Mouse (Mus musculus) heart, adult 2 months (tissue): ENCODE data around the gene Shq1. TPM values are rescaled to one million over a fixed set of nuclear protein-coding genes. Genes with fewer than 3 reads are reported as not detected.

Source experiments
- DNase-seq, 2 experiments: peaks; one replicate each; pipeline ENCODE4 v3.0.0; 2021
- H3K27ac ChIP-seq: fragments of 200-600 bp; 2 replicates; pipeline ENCODE4 v1.8.1; 2022
- H3K27me3 ChIP-seq: fragments of 200-500 bp; 2 replicates; pipeline ENCODE4 v1.6.1; 2012; ENCODE audit warnings: mild to moderate bottlenecking, low read length, inconsistent platforms, mixed read lengths; ENCODE audit not compliant: control insufficient read depth, insufficient read depth
- H3K36me3 ChIP-seq: fragments of 200-500 bp; 2 replicates; pipeline ENCODE4 v1.6.1; 2012; ENCODE audit warnings: low read length, inconsistent platforms; ENCODE audit not compliant: control insufficient read depth, insufficient read depth
- H3K4me1 ChIP-seq: fragments of 200-500 bp; 2 replicates; pipeline ENCODE4 v1.6.1; 2011; ENCODE audit warnings: low read length; ENCODE audit not compliant: control insufficient read depth, insufficient read depth
- H3K4me3 ChIP-seq: fragments of 200-600 bp; 2 replicates; pipeline ENCODE4 v1.8.1; 2022
- H3K79me2 ChIP-seq: fragments of 200-500 bp; replicated peaks from 2 replicates; pipeline ENCODE4 v1.6.1; 2012; ENCODE audit warnings: mild to moderate bottlenecking, inconsistent platforms, low read length, moderate library complexity, mixed read lengths; ENCODE audit not compliant: control insufficient read depth, insufficient read depth
- H3K9ac ChIP-seq: fragments of 200-500 bp; 2 replicates; pipeline ENCODE4 v1.6.1; 2012; ENCODE audit warnings: low read depth, mild to moderate bottlenecking, control low read depth, inconsistent platforms, low read length, mixed read lengths
- CTCF ChIP-seq: fragments of 200-600 bp; IDR thresholded peaks from 2 replicates; pipeline ENCODE4 v1.8.1; 2022; ENCODE audit warnings: antibody characterized with exemption, mild to moderate bottlenecking, moderate library complexity
- EP300 ChIP-seq: fragments of 200-500 bp; IDR thresholded peaks from 2 replicates; pipeline ENCODE4 v1.6.1; 2011; ENCODE audit warnings: low read depth, low read length, control low read depth; ENCODE audit not compliant: insufficient read depth
- POLR2A ChIP-seq: fragments of 200-500 bp; IDR thresholded peaks from 2 replicates; pipeline ENCODE4 v1.6.1; 2011; ENCODE audit warnings: mild to moderate bottlenecking, low read depth, low read length, control low read depth; ENCODE audit not compliant: insufficient read depth
- WGBS: fragments of 180-500 bp; shearing (Covaris S2); methylation state at CpG from one replicate; pipeline ENCODE4 v1.1.7; 2018; 5-methylcytosine and 5-hydroxymethylcytosine counted together
- intact Hi-C: fragments of 180-260 bp; cut with DNase I; formaldehyde crosslinking; loops from one replicate; pipeline ENCODE4 v1.15.1; 2025
- polyA plus RNA-seq: library from polyadenylated mRNA; depleted of rRNA; stranded (reverse); fragments of >200 nt; gene quantifications from 2 replicates; pipeline ENCODE4 v1.2.3, GENCODE M21; 2012
- total RNA-seq, 2 experiments: library from RNA; stranded (reverse); gene quantifications; 2 replicates each; pipeline ENCODE4 v1.2.3; 2021

Gene Shq1
- total and polyA plus RNA-seq, 3 experiments: 2.0 to 3.6 (median 3.3) TPM

- Histone ChIP-seq H3K27me3 (no peaks in the 10 kb centered on the region), H3K9ac (no peak overlapping the region), H3K36me3 (no peaks in the 10 kb centered on the region; the same call in 1 of the 2 replicates), H3K4me3 (no peak overlapping the region), H3K79me2 (no peaks in the 10 kb centered on the region), H3K27ac (no peak overlapping the region), H3K4me1 (peaks cover 2% of the 10 kb centered on the region; the same call in 1 of the 2 replicates)
- TF ChIP-seq EP300: no peak
- no peak for TF ChIP-seq CTCF
- no peak for TF ChIP-seq POLR2A
- intact Hi-C loops: no loop called here
- DNase-seq: no peak
- 85% methylated on average over 3 of the region's 3 CpGs for WGBS
These were observed 82.1 kb downstream of the Shq1 start for GRCm38 (mm10) chr6:100588876-100589275.

GRCm38 (mm10) chr6:100586758-100587157, 84.2 kb downstream of the Shq1 start:
- no peaks in the 10 kb centered on the region for H3K27me3 ChIP-seq
- H3K4me3 ChIP-seq: no peak overlapping the region
- peaks cover 2% of the 10 kb centered on the region; the same call in 1 of the 2 replicates for H3K4me1 ChIP-seq
- WGBS: 87% methylated on average over 5 of the region's 5 CpGs
- DNase-seq: no peak
- no peaks in the 10 kb centered on the region for H3K79me2 ChIP-seq
- no peaks in the 10 kb centered on the region; the same call in 1 of the 2 replicates for H3K36me3 ChIP-seq
- intact Hi-C loops: no loop called here
- TF ChIP-seq POLR2A (no peak), EP300 (no peak), CTCF (no peak)
- no peak overlapping the region for H3K9ac ChIP-seq
- H3K27ac ChIP-seq: no peak overlapping the region

- intact Hi-C loops: no loop called here
- H3K27me3 ChIP-seq: no peaks in the 10 kb centered on the region
- DNase-seq: no peak
- peaks cover 2% of the 10 kb centered on the region; the same call in 1 of the 2 replicates for H3K4me1 ChIP-seq
- TF ChIP-seq CTCF (no peak), POLR2A (no peak), EP300 (no peak)
- H3K36me3 ChIP-seq: no peaks in the 10 kb centered on the region; the same call in 1 of the 2 replicates
- H3K9ac ChIP-seq: no peak overlapping the region
- H3K79me2 ChIP-seq: no peaks in the 10 kb centered on the region
- no peak overlapping the region for H3K27ac ChIP-seq
- no peak overlapping the region for H3K4me3 ChIP-seq
- 94% methylated on average over 2 of the region's 2 CpGs for WGBS
These were observed 89.0 kb downstream of the Shq1 start for GRCm38 (mm10) chr6:100581951-100582350.

- TF ChIP-seq CTCF (no peak), POLR2A (no peak), EP300 (no peak)
These were observed 89.9 kb downstream of the Shq1 start for GRCm38 (mm10) chr6:100581056-100581455.

GRCm38 (mm10) chr6:100577590-100577989, 93.4 kb downstream of the Shq1 start:
- Histone ChIP-seq H3K79me2 (no peaks in the 10 kb centered on the region), H3K36me3 (no peaks in the 10 kb centered on the region), H3K4me1 (no peaks in the 10 kb centered on the region), H3K27me3 (no peaks in the 10 kb centered on the region), H3K4me3 (no peak overlapping the region), H3K27ac (no peak overlapping the region), H3K9ac (no peak overlapping the region)
- intact Hi-C loops: no loop called here
- TF ChIP-seq CTCF: no peak
- TF ChIP-seq EP300: no peak
- no peak for TF ChIP-seq POLR2A
- no peak for DNase-seq
- 90% methylated on average over 6 of the region's 6 CpGs for WGBS

More at GRCm38 (mm10) chr6:100581056-100581455, 89.9 kb downstream of the Shq1 start:
- peaks cover 2% of the 10 kb centered on the region; the same call in 1 of the 2 replicates for H3K4me1 ChIP-seq
- H3K4me3 ChIP-seq: no peak overlapping the region
- H3K27ac ChIP-seq: no peak overlapping the region
- H3K9ac ChIP-seq: no peak overlapping the region
- DNase-seq: no peak
- H3K79me2 ChIP-seq: no peaks in the 10 kb centered on the region
- H3K27me3 ChIP-seq: no peaks in the 10 kb centered on the region
- H3K36me3 ChIP-seq: no peaks in the 10 kb centered on the region; the same call in 1 of the 2 replicates
- intact Hi-C loops: no loop called here

GRCm38 (mm10) chr6:100576171-100576570, 94.8 kb downstream of the Shq1 start:
- Histone ChIP-seq H3K4me1 (no peaks in the 10 kb centered on the region), H3K27me3 (no peaks in the 10 kb centered on the region), H3K36me3 (no peaks in the 10 kb centered on the region), H3K27ac (no peak overlapping the region), H3K9ac (no peak overlapping the region), H3K4me3 (no peak overlapping the region), H3K79me2 (no peaks in the 10 kb centered on the region)
- DNase-seq: no peak
- intact Hi-C loops: no loop called here
- TF ChIP-seq EP300: no peak
- WGBS: 79% methylated on average over 6 of the region's 6 CpGs
